Mouse (Mus musculus) lung, postnatal 0 days (tissue): ENCODE measurements around the gene Fuz.

Source experiments
- CTCF ChIP-seq: IDR thresholded peaks from 2 replicates; pipeline ENCODE4 v1.5.1; 2016; ENCODE audit warnings: antibody characterized with exemption, mild to moderate bottlenecking
- EP300 ChIP-seq: IDR thresholded peaks from 2 replicates; pipeline ENCODE4 v1.6.1; 2016; ENCODE audit warnings: antibody characterized with exemption, mild to moderate bottlenecking, control low read depth

DNA sequence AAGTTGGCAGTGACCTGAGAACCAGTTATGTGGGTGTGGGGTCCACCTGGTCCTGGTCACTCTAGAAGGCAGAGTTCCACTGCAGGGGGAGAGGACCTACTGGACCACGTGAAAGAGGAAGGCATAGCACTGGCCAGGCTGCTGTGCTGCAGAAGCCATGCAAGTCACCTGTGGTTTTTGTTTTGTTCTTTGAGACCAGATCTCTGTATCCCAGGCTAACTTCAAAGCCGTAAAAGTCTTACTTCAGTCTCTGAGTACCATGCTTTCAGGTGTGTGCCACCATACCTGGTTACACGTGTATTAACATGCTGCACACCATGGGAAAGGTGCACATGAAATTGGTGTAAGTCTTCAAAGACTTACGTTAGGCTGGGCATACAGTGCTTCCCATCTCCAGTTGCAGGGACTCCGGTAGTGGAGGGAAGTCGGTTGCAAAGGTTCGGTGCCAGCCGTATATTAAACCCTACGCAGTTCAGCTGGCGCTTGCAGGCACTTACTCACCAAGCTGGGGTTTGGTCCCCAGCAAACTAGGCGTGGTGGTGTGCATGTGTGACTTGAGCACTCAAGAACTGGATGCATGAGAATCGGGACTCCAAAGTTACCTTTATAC, 44.1 kb upstream of the Fuz start:
- TF ChIP-seq CTCF (no peak), EP300 (no peak)
